Mouse (Mus musculus): ENCODE data around the gene Rnf26.

GRCm38 (mm10) chr9:44077266-44077910, 35.9 kb downstream of the Rnf26 start:
- TF ChIP-seq ZC3H11A (IDR thresholded peaks at IDR 0.05; ENCODE audit: borderline replicate concordance, low read depth, low read length), result no peak
- TF ChIP-seq MAFK (IDR thresholded peaks at IDR 0.05; ENCODE audit: insufficient read depth, low read depth, low read length), result no peak
- no peak for TF ChIP-seq CHD2 (IDR thresholded peaks at IDR 0.05; ENCODE audit: low read depth, low read length)
- TF ChIP-seq HCFC1 (IDR thresholded peaks at IDR 0.05; ENCODE audit: borderline replicate concordance, insufficient read depth, low read length), result no peak
